Mouse (Mus musculus) heart, postnatal 0 days (tissue): ENCODE measurements around the gene Atad5.

Experiments
- CTCF ChIP-seq: IDR thresholded peaks from 2 replicates; pipeline ENCODE4 v1.5.1; 2016; ENCODE audit warnings: antibody characterized with exemption, control low read depth, low read depth
- EP300 ChIP-seq: IDR thresholded peaks from 2 replicates; pipeline ENCODE4 v1.6.1; 2016; ENCODE audit warnings: antibody characterized with exemption, low read depth

DNA sequence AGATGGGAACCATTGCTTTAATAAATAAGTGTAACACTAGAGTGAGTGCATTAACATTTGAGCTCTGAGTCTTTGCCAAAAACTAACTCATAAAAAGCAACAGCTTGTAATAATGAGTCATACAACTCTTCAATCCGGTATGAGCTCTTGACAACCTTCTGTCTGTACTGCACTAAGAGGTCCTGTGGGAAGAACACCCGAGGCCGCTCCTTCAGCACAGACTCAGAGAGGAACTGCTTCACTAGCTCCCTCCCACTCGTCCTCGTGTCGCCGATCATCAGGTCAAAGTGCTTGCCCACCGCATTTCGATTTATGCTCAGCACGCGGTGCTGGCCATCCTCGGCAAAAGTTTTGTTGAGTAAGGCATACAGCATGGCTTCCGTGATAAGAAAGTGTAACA is 47.6 kb downstream of the Atad5 start:
- TF ChIP-seq CTCF (no peak), EP300 (no peak)
